Mouse (Mus musculus) kidney, adult 8-10 months (tissue): Measurements from ENCODE around the gene Cnga2.
"Not testable (repeated sequence)": the region's sequence is repeated elsewhere in the genome, so short reads cannot be mapped to it uniquely, and the experiment has no call there.

Experiments
- DNase-seq, 2 experiments: peaks; one replicate each; pipeline ENCODE4 v3.0.0; 2022

Gene Cnga2

DNA sequence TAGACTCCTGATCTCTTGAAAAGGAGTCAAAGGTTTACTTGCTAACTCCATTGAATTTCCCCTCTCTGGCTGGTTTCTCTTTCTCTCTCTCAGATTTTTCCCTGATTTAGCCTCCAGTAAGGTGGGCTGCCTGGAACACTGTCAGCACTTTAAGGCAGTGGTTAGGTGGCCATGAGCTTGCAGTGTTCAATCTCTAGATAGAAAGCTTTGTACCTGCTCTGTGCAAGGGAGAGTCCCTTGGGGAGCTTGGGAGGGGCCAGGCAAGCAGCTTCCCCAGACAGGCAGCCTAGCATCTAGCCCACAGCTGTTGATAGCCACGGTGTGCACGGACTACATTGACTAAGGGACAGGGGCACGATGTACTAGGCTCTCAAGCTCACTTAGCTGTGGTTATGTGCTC lies at the start of gene Cnga2:
Gene Cnga2, plus strand, starts transcription at position 301 of the 400 bp plus-strand sequence.
- DNase-seq: no peak

DNA sequence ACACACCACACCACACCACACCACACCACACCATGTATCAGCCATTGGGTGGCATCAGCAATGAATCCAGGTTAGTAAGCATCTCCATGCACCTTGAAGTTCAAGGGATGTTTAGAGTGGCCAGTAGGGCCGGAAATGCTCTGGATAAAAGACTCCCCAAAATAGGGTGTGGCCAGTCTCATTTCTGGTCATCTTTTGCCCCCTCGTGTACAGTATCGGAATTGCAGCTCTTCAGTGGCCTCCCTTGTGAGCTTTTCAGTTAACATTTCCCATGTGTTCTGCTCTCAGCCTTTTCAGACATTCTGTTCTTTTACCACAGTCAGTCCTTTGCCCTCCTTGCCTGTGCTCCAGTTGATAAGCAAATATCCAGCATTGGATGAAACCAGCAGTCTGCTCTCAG lies 45.0 kb upstream of the Cnga2 start:
- DNase-seq: peak; percentile 8 to 40

DNA sequence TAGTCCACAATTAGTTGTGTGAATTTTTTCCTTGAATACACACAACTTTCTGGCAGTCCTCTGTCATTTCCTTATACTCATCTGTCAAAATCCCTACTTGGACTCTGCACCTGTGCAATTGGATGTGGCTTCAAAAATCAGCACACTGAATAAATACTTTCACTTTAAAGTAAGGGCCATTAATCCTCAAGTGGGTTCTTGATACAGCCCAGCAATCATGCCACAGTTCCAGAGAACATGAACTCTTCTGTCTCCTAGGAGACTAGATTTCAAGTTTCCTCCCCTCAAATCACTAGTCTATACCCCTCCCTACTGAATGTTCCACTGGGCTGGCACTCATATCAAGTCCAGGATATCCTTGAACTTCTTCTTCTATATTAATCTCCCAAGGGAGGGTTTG lies 33.3 kb upstream of the Cnga2 start:
- DNase-seq: no peak

DNA sequence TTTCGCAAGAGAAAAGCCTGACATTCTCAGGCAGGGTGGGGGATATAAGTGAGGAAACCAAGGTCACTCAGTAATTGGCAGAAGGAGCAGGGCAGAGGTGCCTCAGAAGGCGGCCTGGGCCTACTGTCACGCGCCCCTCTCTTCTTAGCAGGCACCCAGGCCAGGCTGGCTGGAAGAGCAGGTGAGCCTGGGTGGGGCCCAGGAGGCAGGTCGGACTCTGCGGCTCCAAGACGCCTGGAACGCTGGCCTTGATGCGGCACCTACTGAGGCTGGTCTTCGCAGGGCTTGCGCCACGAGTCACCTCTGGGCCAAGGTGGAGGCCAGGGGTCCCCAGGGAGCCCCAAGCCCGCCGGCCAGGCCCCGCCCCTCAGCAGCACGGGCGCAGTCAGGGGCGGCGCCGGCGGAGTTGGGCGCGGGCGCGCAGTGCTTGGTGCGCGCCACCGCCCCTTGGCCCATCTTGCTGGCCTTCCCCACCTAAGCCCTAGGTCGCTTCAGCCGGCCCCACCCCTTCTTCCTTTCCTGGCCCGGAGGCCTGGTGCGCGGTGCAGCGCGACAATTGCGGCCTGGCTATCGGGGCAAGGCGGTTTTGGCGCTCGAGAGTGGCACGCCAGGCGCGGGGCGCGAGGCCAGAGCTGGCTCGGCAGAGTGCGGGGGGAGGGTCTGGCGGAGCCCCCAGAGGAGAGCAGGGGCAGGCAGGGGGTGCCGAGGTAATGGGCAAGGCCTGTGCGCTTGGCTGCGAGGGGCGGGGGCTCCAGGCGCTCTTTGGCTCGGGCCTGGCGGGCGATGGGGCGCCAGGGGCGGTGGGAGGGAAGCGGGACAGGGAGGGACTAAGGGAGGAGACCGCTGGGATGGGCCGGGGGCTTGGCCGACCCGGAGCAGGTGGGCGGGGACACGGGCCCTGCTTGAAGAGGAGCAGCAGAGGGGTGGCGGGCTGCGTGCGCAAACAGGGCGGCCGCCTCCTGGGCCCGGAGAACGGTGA lies 29.3 kb upstream of the Cnga2 start, which contains the start of gene Prrg3:
Gene Prrg3, plus strand, starts transcription at position 552 of the 979 bp plus-strand sequence.
- DNase-seq: no peak

DNA sequence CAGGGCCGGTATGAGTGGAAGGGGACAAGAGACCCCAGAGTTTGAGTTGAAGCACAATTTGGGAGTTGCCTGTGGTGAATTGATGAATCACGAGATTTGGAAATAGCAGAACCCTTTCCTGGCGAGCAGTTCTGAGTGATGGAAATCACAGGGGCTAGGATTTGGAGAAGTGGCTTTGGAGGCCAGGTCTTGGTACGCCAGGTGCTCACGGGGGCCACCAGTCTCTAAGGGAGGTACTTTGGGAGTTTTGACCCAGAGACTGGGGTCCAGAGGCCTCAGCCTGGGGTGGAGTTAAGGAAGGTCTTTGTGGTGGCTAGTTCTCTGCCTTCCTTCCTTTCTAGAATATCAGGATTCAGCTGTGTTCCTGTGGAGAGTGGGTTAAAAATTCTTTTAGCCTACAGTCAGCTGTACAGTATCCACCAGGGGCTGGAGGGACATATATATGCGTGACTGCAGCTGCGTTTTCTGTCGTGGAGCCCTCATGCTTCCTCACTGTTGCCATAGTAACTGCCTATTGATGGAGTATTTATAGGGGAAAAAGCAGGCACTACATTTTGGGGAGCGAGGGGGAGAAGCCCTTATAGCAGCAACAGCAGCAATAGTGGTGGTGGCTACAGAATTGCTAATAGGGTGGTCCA lies 28.3 kb upstream of the Cnga2 start:
- DNase-seq: no peak

DNA sequence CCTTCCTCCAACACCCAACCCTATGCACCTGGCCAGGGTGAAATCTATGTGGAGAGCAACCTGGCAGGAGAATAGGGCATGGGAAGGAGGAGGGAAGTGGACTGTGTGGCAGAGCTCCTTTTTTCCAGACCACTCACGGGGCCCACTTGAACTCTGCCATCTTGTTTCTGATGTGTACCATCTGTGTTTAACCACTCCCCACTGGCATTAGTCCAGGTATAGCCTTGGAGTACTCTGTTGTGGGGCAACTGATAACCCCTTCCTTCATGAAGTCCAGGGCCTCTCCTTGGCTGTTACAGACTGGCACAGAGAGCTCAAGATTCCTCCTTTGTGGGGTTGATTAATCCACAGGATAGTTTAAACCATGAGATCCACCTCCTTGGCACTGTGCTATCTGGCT lies 23.4 kb upstream of the Cnga2 start:
- no peak for DNase-seq

DNA sequence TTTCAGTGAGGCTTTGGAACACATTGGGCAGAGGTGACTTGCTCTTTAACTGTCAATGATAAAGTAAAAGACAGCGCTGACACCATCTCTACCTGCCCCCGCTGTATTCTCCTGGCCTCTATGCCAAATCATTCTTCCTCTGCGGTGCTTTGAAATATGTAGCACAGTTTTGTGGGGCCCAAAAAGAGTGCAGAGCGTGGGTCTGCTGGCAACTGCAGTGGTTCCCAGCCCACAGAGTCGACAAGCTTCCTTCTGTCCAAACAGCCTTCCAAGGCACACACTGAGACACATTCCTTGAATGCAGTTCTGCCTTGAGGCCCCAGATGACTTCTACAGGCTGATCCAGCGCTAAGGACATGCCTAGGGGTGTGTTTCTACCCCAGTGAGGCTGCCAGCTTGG lies 22.8 kb upstream of the Cnga2 start:
- no peak for DNase-seq

DNA sequence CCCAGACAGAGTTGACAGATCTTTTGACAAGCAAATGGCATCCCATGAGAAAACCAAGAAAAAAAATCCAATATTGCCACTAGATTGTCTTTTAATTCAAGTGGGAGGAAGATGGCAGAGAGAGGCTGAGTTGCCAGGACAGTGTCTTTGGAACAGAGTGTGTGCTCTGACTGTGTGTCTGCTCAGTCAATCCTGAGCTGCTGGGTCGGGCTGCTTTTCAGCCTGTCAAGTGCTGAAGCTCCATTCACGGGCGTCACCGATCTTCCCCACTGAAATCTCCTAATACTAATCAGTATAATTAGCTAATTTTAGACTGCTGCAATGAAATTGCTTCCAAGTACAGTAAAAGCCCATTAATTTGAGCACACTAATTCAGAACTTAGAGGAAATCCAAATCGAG lies 20.3 kb upstream of the Cnga2 start:
- DNase-seq: no peak

DNA sequence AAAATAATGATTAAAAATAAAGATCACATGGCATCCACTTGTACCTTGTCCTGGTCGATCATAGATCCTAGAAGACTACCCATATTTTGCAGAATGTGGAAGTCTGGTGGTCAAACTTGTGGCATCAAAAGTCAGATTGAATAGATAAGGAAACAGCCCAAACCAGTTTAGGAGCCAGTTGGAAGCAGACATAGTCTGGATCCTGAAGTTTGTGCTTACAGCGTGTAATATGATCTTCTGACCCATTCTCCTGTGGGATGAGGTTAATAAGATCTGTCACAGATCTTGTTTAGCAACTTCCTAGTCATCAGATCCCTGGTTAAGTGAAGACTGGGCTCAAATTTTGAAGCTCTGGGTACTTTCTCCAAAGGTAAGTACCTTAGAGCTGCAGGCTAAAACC lies 19.0 kb upstream of the Cnga2 start, which contains the start of gene Fate1:
Gene Fate1, plus strand, starts transcription at position 301 of the 400 bp plus-strand sequence.
- no peak for DNase-seq

DNA sequence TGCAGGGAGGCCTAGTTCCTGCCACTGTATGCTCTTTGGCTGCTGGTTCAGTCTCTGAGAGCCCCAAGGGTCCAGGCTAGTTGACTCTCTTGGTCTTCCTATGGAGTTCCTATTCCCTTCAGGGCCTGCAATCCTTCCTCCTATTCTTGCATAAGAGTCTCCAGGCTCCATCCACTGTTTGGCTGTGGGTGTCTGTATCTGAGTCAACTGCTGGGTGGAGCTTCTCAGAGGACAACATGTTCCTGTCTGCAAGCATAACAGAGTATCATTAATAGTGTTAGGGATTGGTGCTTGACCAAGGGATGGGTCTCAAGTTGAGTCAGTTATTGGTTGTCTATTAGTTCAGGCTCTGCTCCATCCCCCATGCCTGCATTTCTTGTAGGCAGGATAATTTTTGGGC lies 14.0 kb upstream of the Cnga2 start:
- DNase-seq: not testable (repeated sequence)

DNA sequence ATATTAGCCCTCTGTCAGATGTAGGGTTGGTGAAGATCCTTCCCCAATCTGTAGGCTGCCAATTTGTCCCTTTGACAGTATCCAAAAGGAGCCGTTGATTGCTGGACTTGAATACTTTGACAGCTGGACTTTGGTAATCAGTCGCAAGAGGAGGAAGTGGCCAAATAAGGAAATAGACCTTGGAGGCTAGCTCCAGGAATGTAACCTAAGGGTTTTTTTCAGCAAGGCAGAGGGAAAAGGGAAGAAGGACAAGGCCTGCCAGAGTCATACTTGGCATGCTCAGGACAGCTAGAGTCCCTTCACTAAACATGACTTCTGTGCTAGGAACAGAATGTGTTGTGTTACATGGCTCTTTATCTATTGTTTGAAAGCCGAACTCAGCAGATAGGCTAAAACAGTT lies 11.2 kb upstream of the Cnga2 start:
- no peak for DNase-seq

DNA sequence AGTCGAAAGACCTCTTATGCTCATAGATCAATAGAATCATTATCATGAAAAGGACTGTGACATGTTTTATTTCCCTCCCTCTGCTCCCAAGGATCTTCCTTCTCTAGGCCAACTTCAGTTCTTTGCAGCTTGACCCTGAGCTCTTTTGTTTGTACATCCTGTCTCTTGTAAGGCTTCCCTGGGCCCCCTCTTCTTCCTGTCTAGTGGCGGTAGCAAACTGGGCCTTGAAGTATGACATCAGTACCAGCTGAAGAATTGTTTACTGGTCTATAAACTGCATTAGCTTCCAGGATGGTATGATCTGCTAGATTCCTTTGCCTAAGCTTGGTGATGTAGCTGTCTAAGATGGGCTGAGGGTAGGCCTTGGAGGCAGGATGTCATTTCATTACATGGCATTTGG lies 10.3 kb upstream of the Cnga2 start:
- DNase-seq: no peak

DNA sequence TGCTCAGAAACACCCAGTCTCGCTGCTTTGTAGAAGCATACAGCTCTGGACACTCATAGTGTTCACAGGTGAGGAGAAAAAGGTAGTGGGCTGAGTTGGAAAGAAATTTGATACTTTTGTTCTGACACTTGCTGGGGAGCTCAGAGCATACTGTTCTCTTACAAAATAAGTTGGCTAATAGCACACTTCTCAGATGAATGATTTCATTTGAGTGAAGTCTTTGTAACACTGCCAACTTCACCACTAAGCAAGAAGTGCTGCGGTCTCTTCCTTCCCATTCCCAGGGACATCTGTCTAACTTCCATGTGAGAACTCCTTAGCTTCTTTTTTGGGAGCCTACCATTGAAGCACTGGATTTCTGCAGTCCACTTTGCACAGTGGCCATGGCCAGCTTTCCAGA lies 8.4 kb upstream of the Cnga2 start:
- no peak for DNase-seq

DNA sequence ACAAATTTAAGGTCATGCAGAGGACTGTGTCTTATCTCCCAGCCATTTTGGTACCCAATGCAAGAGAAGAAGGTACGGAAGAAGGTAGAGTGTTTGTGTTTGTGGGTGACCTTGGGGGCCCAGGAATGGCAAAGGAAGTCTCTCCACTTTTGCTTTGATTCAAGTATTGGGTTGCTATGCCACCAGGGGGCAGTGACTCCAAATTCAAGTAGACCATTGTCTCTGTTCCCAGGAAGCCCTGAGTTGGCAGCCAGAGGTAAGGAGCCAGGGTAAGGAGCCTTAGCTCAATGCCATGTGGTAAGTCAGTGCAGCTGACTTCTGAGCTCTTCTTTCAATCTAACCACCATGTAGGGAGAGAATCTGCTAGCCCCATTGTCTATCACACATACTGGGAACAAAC lies 7.9 kb upstream of the Cnga2 start:
- DNase-seq: no peak

DNA sequence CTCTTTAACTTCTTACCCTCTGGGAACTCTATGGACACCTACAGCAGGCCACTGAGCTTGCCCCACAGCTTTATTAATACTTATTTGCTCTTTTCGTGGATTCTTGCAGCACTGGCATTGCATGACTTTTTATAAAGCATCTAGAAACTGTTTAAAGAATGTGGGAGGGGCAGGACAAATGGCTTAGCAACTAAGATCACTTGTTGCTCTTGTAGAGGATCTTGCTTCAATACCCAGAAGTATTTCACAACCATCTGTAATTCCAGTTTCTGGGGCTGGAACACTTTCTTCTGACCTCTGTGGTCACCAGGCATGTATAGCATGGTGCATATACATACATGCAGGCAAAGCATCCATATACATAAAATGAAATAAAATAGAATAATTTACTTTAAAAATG lies 4.3 kb downstream of the Cnga2 start:
- no peak for DNase-seq

DNA sequence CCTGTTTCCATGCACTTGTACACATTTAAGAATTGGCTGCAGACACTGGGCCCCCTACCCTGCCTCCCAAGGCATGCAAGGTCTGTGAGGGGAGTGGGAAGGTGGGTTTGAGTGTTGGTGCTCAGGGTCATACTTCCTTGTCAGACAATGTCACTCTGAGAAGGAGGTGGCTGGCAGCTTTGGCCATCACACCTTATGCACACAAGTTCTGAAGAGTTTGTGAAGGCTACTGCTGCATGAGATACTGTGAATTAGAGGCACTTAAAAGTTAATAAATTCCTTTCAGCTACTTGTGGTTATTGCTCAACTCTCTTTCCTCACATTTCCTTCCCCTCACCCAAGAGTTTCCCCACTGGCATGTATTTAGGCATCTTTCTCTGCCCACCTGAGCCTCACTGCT lies 18.3 kb downstream of the Cnga2 start:
- DNase-seq: no peak

DNA sequence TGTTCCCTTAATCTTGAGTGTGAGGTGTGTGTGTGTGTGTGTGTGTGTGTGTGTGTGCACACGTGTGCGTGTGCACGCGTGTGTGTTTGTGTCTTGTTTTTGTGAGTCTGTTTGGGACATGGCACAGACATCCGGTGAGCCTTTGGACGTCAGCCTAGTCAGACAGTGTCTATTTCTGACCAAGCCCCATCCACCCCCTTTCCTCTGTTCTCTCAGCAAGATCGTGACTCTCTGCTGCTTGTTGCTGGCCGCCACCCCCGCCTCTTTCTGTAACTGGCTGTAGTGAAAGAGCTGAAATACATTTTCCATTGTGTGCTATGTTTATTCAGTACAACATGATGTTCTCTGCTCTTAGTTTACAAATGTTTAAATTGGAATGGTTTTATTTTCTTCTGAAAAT lies 20.6 kb downstream of the Cnga2 start:
- no peak for DNase-seq

DNA sequence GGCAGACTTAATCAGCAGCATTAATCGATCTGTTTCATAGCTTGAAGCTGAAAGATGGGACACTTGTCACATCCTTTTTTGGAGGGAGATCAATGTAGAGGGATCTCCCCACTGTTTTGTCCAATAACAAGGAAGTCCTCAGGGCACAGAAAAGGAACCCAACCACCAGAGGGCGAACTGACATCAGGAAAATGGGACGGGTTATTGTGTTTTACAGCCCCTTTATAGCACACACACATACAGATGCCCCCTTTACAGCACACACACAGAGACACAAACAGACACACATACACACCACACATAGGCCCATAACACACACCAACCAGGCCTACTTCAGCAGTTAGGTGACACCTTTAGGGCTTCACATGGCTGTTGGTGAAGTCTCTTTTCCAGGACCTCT lies 21.2 kb downstream of the Cnga2 start:
- DNase-seq: peak in 1 of 2 experiments; percentile 15

DNA sequence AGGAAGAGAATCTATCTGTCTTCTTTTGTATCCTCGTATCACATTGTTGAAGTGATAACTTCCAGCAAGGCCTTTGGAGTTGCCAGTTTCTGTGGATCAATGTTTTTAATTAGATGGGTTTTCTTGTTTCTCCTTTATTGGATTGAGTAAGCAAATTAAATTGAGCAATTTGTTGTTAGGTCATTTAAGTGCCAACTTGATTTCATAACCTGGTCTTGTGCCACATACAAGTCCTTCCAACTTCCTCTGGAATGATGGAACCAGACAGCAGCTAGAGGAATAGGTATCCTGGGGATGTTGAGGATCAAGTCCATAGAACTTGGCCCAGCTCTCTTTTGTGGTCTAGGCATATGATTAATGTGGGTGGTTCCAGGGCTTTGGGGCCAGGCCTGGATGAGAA lies 30.6 kb downstream of the Cnga2 start:
- DNase-seq: no peak

DNA sequence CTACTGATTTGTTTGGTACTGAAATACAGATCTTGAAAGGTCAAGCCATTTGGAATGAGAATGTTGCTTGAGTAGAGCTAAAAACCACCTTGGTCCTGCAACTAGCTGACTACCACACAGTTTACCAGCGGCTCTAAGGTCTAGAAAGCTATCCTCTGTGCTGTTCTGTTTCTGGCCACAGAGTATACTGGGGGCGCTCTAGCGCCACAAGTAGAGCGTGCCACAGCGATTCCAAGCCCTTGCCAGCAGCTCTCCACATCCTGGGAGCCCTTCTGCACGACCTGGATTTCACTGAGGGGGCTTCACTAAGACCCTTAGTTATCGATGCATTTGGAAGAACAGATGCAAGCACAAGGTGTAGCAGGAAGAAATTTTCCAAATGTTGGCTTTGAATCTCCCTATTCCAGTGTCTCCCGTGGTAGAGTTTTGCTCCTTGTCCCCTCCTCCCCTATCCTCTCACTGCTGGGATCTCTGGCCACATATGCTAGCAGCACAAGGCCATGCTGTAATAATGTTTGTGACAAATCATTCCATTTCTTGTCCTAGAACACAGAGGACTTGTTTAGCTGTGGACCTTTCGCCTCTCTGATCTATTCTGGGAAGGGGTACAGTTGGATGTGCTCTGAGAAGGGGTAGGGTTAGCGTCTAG lies 31.2 kb downstream of the Cnga2 start:
- peak in 1 of 2 experiments; percentile 16 for DNase-seq

DNA sequence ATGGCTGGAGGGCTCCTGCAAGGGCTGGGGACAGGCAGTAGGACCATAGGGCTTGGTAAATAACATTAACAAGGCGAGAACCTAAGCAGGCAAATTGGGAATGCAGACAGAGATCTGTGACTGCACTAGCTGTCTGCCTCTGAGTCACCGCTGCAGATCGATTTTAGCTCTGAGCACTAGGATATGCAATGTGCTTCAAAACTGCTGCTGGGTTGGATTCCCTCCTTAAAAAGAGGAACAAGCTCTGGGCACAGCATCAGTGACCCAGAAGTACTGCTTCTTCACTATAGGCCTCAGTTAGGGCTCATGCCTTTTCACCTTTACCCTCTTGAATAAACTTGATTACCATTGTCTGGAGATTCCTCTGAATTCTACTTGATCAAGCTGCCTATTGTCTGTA lies 31.9 kb downstream of the Cnga2 start:
- no peak for DNase-seq

DNA sequence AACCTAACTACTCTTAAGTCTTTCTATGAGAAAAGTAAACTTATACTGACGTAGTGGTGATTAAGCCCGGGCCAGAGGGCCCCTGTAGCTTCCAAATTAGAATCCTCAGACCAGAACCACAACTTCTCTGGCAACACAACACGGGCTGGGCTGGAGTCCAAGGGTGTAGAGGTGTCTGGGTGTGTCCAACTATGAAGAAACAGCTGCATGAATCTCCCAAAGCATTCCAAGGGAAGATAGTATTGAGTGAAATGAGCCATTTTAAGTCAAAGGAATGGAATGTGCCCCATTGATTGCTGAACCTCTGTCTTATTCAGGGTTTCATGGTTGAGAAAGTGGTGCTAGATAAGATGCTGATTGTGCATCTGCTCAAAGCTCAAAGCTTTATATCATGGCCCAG lies 52.4 kb downstream of the Cnga2 start:
- DNase-seq: no peak

DNA sequence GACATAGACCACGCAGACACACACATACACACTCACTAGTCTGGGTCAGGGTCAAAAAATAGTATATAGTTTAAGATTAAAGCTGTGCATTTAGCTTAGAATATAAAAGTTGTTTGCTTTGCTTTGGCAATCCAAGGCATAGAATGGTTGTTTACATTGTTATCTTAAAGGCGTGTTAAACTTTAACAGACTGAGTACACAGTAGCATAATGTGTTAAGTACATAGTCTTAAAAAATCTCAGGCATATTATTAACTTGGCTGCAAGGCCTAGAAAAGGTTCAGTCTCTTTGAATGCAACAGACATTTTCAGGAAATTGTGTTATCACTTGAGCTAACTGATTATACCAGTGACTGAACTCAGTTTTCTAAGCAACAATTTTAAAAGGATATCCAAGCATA lies 56.3 kb downstream of the Cnga2 start:
- no peak for DNase-seq
